Mouse (Mus musculus): ENCODE results near the gene Qprt.
"Not testable (repeated sequence)": the region's sequence is repeated elsewhere in the genome, so short reads cannot be mapped to it uniquely, and the experiment has no call there.

Gene Qprt

GRCm38 (mm10) chr7:127093914-127094313 lies 28.1 kb downstream of the Qprt start:
- DNase-seq, result no peak

DNA sequence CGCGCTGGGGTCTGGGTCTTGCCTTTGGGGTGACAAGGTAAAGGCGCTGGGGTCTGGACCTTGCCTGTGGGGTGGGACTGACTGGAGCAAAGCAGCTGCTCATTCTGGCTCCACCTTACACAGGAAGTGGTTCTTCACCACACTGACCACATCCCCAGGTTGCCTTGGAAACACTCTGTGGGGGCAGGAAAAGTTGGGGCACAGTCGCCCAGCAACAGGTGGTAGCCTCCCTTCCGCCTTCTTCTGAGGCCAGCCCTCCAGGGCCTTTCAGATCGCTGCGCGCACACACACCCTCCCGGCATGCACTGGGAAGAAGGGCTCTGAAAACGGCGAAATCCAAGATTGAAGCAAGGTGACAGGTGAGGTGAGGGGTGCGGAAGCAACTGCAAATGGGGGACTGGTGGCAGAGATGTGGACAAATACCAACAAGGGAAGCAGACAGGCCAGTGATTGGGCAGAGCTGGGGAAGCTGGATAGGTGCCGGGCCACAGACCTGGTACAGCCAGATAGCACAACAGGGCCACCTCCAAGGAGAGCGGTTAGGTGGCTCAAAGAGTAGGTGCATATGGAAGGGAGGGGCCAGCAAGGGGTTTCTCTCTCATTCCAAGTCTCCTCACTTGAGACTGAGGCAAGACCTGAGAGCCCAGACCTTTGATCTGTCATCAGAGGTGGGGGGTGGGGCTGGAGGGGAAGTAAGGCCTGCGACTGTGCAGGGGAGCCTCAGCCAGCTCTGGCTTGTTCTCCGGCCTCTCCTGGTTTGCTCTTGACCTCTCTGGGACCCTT lies 30.7 kb downstream of the Qprt start, which contains the start of gene AI467606:
Gene AI467606 (plus strand): TSS at position 246 of the 783 bp plus-strand sequence.
- DNase-seq, result no peak

- no peak for DNase-seq
Observed at GRCm38 (mm10) chr7:127090154-127091113, 31.6 kb downstream of the Qprt start.

DNA sequence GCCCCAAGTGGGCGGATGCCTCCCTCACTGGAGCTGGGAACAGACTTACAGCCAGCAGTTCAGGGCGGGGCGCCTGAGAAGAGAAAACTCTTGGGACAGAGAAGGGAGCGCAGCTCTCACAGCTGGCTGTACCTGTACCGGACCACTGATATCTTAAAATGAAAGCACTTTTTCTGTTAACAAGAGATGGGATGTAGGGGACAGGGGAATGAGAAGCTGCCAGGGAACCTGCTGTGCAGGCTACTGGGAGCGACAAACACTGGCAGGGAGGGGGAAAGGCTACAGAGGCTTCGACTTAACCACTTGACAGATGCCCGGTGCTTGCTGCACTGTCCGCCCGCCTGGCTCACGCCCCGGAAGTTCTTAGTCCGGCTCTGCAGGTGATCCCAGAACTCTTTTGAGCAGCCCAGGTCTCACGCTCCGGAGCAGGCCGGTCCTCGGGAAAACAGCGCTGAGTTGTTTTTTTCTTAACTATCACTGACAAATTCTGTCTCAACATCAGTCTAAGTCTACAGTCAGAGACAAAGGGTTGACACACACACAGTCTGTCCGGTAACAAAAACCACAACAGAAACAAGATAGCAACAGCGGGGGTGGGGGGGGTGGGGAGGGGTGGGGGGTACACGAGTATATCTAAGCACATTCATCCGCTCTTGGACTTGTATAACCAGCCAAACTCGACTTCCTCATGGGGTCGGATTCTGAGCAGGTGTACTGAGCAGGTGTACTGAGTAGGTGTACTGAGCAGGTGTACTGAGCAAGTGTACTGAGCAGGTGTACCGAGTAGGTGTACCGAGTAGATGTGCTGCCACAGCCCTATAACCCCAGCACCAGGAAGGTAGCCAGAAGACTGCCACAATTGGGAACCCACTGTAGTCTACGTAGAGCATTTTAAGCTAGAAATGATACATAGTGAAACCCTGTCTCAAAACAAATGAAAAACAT lies 32.9 kb downstream of the Qprt start:
- DNase-seq, result peak in 1 of 2 experiments; percentile 33

GRCm38 (mm10) chr7:127088083-127088482 lies 33.9 kb downstream of the Qprt start:
- DNase-seq, result no peak

GRCm38 (mm10) chr7:127087278-127088010 lies 34.6 kb downstream of the Qprt start, which contains the start of gene Zg16:
Zg16 (minus strand) TSS chr7:127087328.
- not testable (repeated sequence) for DNase-seq

GRCm38 (mm10) chr7:127085751-127086150 lies 36.3 kb downstream of the Qprt start:
- not testable (repeated sequence) for DNase-seq

GRCm38 (mm10) chr7:127084794-127085193 lies 37.2 kb downstream of the Qprt start:
- no peak for DNase-seq

- DNase-seq, result no peak
Observed at GRCm38 (mm10) chr7:127083689-127084088, 38.3 kb downstream of the Qprt start.

- no peak for DNase-seq
Observed at GRCm38 (mm10) chr7:127082995-127083394, 39.0 kb downstream of the Qprt start.

- no peak for DNase-seq
Observed at GRCm38 (mm10) chr7:127082271-127082670, 39.8 kb downstream of the Qprt start.

DNA sequence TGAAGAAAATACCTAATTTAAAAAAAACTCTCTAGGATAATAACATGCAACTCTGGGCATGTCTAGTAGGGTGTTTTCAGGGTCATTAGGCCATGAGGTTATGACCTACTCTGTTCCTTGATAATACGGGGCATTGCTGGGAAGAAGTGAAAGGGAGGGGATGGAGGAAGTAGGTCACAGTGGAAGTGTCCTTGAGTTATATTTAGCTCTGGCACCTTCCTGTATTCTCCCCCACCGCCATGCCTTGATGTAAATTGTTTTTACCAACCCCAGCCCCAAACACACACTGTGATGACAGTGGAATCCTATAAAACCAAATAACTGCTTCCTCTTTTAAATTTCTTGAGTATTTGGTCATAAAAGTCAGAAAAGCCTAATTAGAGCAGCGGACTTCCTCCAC lies 42.0 kb downstream of the Qprt start:
- DNase-seq, result no peak

- DNase-seq, result no peak
Observed at GRCm38 (mm10) chr7:127077692-127078091, 44.3 kb downstream of the Qprt start.

GRCm38 (mm10) chr7:127076188-127076587 lies 45.8 kb downstream of the Qprt start:
- no peak for DNase-seq

GRCm38 (mm10) chr7:127073221-127073620 lies 48.8 kb downstream of the Qprt start:
- peak; percentile 13 to 14 for DNase-seq

GRCm38 (mm10) chr7:127070871-127071413 lies 51.1 kb downstream of the Qprt start:
- DNase-seq, result no peak

DNA sequence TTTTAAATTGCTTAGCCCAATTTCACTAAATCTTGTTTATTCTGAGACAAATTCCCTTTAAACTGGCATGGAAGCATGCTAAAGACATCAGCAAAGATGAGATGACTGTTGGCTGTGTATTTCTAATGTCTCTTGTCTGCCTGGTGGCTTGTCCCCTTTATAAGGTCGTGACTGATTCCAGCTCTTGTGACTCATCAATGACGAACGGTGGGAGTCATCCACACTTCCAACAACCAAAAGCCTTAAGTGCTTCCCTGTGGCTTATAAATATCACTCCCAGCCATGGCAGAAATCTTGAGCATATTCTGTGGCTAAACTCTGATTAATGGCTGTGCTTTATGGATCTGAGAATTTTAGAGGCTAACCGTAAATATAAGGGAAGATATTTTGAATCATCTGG lies 55.7 kb downstream of the Qprt start:
- DNase-seq, result no peak

DNA sequence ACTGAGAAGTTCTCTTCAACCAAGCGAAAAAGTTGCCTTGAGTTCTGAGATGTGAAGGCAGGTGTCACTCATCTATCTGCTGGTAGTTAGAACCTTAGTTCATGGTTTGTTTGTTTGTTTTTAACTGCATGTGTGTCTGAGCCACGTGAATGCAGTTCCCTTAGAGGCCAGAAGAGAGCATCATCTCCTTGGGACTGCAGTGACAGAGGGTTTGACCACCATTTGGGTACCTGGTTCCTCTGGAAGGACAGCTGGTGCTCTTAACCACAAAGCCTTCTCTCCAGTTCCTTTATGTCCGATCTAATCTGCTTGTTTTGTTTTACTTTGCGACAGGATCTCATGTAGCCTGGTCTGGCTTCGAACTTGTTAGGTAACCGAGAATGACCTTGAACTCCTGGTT lies 56.5 kb downstream of the Qprt start:
- DNase-seq, result no peak

Measured in cerebellum, postnatal 10 days (tissue).